Mouse (Mus musculus) testis, adult 2 months (tissue): Measurements from ENCODE around the gene Akap8.

ENCODE experiments used
- CTCF ChIP-seq: fragments of 200-500 bp; IDR thresholded peaks from 2 replicates; pipeline ENCODE4 v1.5.1; 2012; ENCODE audit warnings: low read depth, mild to moderate bottlenecking, inconsistent platforms, low read length, moderate library complexity; ENCODE audit not compliant: control insufficient read depth, insufficient read depth, insufficient replicate concordance
- POLR2A ChIP-seq: fragments of 200-500 bp; IDR thresholded peaks from 2 replicates; pipeline ENCODE4 v1.6.1; 2012; ENCODE audit warnings: low read depth, mild to moderate bottlenecking, inconsistent platforms, low read length, moderate library complexity; ENCODE audit not compliant: control insufficient read depth

- TF ChIP-seq CTCF: no peak
- TF ChIP-seq POLR2A: no peak
Observed at GRCm38 (mm10) chr17:32295160-32295559, 25.9 kb downstream of the Akap8 start.
